Mouse (Mus musculus) thymus, adult 2 months (tissue): ENCODE measurements around the gene S100a5. TPM values are rescaled to one million over a fixed set of nuclear protein-coding genes. Genes with fewer than 3 reads are reported as not detected.

Experiments used
- DNase-seq: peaks from one replicate; pipeline ENCODE4 v3.0.0; 2021
- H3K27ac ChIP-seq: fragments of 200-500 bp; 2 replicates; pipeline ENCODE4 v1.5.1; 2012; ENCODE audit warnings: low read length, control low read depth; ENCODE audit not compliant: control insufficient read depth, insufficient read depth
- H3K27me3 ChIP-seq: fragments of 200-500 bp; 2 replicates; pipeline ENCODE4 v1.6.1; 2012; ENCODE audit warnings: mild to moderate bottlenecking, low read length, moderate library complexity, mixed read lengths; ENCODE audit not compliant: control insufficient read depth, insufficient read depth
- H3K36me3 ChIP-seq: fragments of 200-500 bp; 2 replicates; pipeline ENCODE4 v1.6.1; 2012; ENCODE audit warnings: mild to moderate bottlenecking, low read length, moderate library complexity; ENCODE audit not compliant: control insufficient read depth, insufficient read depth
- H3K4me1 ChIP-seq: fragments of 200-500 bp; replicated peaks from 2 replicates; pipeline ENCODE4 v1.6.1; 2012; ENCODE audit warnings: low read length; ENCODE audit not compliant: control insufficient read depth, insufficient read depth
- H3K4me3 ChIP-seq: fragments of 200-500 bp; 2 replicates; pipeline ENCODE4 v1.5.1; 2012; ENCODE audit warnings: mild to moderate bottlenecking, low read length, control low read depth, moderate library complexity; ENCODE audit not compliant: control insufficient read depth, insufficient read depth
- CTCF ChIP-seq: fragments of 200-500 bp; IDR thresholded peaks from 2 replicates; pipeline ENCODE4 v1.5.1; 2012; ENCODE audit warnings: mild to moderate bottlenecking, control low read depth, low read length, moderate library complexity, borderline replicate concordance; ENCODE audit not compliant: control insufficient read depth, poor library complexity, insufficient read depth; ENCODE audit errors: extremely low read depth
- POLR2A ChIP-seq: fragments of 200-500 bp; IDR thresholded peaks from 2 replicates; pipeline ENCODE4 v1.6.1; 2012; ENCODE audit warnings: mild to moderate bottlenecking, low read length, control low read depth, moderate library complexity; ENCODE audit not compliant: control insufficient read depth, poor library complexity, insufficient read depth; ENCODE audit errors: extremely low read depth
- WGBS: fragments of 180-500 bp; shearing (Covaris S2); methylation state at CpG from one replicate; pipeline ENCODE4 v1.1.7; 2018; 5-methylcytosine and 5-hydroxymethylcytosine counted together
- polyA plus RNA-seq: library from polyadenylated mRNA; depleted of rRNA; stranded (reverse); fragments of >200 nt; gene quantifications from 2 replicates; pipeline ENCODE4 v1.2.3, GENCODE M21; 2012

S100a5 gene
- polyA plus RNA-seq, 1 experiment: not detected

- 92% methylated on average over 1 of the region's 1 CpGs for WGBS
- Histone ChIP-seq H3K27ac (no peak overlapping the region), H3K27me3 (no peaks in the 10 kb centered on the region), H3K4me1 (no peaks in the 10 kb centered on the region; the same call in 1 of the 2 replicates), H3K36me3 (no peaks in the 10 kb centered on the region), H3K4me3 (no peak overlapping the region)
- no peak for DNase-seq
- TF ChIP-seq CTCF (no peak), POLR2A (no peak)
These were observed 39.0 kb downstream of the S100a5 start for GRCm38 (mm10) chr3:90647291-90647690.

DNA sequence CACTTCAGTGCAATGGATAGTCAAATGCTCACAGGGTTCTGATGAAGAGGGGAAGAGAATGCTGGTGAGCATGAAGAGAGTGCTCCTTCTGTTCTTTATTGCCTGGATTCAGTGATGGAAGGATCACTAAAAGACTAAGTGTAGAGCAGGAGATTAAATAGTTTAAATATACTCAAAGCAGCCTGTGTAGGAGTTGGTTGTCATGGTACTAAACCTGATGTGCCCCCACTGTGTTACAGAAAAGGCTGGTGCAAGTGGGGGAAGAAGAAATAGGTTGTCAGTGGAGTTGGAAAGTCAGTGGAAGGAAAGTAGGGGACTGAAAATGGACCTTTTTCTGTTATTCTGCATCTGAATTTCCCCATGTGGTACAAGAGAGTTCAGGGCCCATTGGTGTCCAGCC is 40.7 kb downstream of the S100a5 start:
- no peak for TF ChIP-seq CTCF
- no peak overlapping the region for H3K4me3 ChIP-seq
- H3K27ac ChIP-seq: no peak overlapping the region
- DNase-seq: no peak
- no peaks in the 10 kb centered on the region for H3K4me1 ChIP-seq
- H3K36me3 ChIP-seq: no peaks in the 10 kb centered on the region
- H3K27me3 ChIP-seq: no peaks in the 10 kb centered on the region

- TF ChIP-seq CTCF (no peak), POLR2A (no peak)
- H3K4me3 ChIP-seq: no peak overlapping the region
- H3K36me3 ChIP-seq: no peaks in the 10 kb centered on the region
- no peak for DNase-seq
- no peaks in the 10 kb centered on the region for H3K4me1 ChIP-seq
- WGBS: 97% methylated on average over 2 of the region's 2 CpGs
- H3K27ac ChIP-seq: no peak overlapping the region
- H3K27me3 ChIP-seq: no peaks in the 10 kb centered on the region
These were observed 41.5 kb downstream of the S100a5 start for GRCm38 (mm10) chr3:90649832-90650231.

- Histone ChIP-seq H3K27me3 (no peaks in the 10 kb centered on the region), H3K4me3 (no peak overlapping the region), H3K36me3 (no peaks in the 10 kb centered on the region), H3K4me1 (no peaks in the 10 kb centered on the region), H3K27ac (no peak overlapping the region)
- peak; percentile 64 for DNase-seq
- TF ChIP-seq CTCF (no peak), POLR2A (no peak)
- 39% methylated on average over 5 of the region's 5 CpGs for WGBS
These were observed 44.7 kb downstream of the S100a5 start for GRCm38 (mm10) chr3:90652878-90653508.

GRCm38 (mm10) chr3:90653717-90654116 is 45.4 kb downstream of the S100a5 start, which contains the start of gene S100a7a:
S100a7a (plus strand) TSS chr3:90654017.
- Histone ChIP-seq H3K4me3 (no peak within 1 kb of the TSS), H3K4me1 (no peaks in the 10 kb centered on the region), H3K27me3 (no peaks in the 10 kb centered on the region), H3K36me3 (no peaks in the 10 kb centered on the region), H3K27ac (no peak within 1 kb of the TSS)
- TF ChIP-seq CTCF (no peak), POLR2A (no peak)
- no peak for DNase-seq

GRCm38 (mm10) chr3:90657405-90657804 is 49.1 kb downstream of the S100a5 start:
- Histone ChIP-seq H3K27ac (no peak overlapping the region), H3K4me3 (no peak overlapping the region), H3K4me1 (no peaks in the 10 kb centered on the region), H3K36me3 (no peaks in the 10 kb centered on the region), H3K27me3 (no peaks in the 10 kb centered on the region)
- WGBS: 77% methylated on average over 4 of the region's 4 CpGs
- TF ChIP-seq POLR2A (no peak), CTCF (no peak)
- DNase-seq: peak; percentile 11
